Mouse (Mus musculus) urinary bladder, adult 18-20 months (tissue): Measurements from ENCODE around the gene Grik1.

Experiments
- DNase-seq, 2 experiments: peaks; one replicate each; pipeline ENCODE4 v3.0.0; 2022; ENCODE audit warnings: low spot score in 2 of 2, mixed read lengths in 2 of 2

Gene Grik1

DNA sequence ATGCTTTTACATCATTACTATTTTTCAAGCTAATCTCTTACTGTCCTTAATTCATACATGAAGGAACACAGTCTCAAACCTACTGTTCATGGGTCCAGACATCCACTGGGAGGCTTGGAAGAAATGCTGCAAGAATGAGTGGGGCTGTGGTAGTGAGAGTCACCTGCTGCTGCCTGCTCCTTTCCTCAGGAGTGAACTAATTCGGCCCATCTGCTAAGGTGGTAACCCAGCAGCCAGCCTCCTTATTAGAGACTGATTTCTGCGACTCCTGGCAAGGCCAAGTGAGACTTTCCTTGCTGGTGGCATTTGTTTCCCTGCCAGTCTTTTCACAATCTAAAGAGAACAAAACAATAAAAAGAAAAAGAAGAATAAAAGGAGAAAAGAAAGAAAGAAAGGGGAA is 147.9 kb downstream of the Grik1 start:
- DNase-seq = no peak

DNA sequence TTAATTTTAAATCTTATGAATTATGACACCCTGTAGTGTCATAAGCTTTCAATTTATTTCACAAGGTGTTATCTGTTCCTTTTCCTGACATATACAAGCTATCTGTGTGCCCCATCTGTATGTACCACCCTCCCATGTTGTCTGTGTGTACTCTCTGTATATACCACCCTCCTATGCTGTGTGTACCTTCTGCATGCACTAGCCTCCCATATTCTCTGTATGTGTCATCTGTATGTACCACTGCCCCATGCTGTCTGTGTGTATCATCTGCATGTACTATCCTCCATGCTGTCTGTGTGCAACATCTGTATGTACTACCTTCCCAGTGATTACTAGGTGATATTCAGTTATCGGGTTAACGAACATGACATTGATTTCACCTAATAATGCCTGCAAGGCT is 148.5 kb downstream of the Grik1 start:
- no peak for DNase-seq

DNA sequence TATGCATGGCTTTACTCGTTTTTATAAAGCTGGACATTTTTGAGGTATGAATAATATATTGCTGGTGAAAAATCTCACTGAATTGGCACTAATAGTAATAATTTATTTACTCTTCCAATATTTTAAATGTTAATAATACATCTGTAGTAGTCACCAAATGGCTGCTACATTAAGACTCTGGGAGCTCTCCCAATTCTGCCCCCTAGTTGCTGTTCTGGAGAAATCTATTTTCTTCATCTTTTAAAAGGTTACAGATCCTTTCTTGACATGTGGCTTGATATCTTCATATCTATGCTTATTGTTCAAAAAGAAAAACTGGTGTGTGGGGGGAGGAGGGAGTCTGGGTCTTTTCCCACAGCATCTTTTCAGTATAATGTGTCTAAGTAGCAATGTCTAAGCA is 151.2 kb downstream of the Grik1 start:
- no peak for DNase-seq

DNA sequence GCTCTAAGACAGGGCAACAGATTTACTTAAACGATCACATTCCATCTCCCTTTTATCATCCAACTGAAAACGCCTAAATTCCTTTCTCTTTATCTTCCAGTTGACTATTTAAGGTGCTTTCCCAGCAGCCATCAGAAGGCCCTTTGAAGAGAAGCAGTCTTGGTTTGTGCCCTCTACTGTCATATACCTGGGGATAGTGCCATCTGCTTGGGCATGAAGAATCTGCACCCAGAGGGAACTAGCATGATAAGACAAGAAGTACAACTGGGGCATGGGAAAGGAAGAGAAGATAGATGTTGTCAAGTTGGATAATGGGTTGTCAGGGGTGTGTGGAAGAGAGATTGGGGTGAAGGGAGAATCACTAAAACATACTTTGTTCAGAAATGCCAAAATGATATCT is 157.1 kb downstream of the Grik1 start:
- DNase-seq = no peak

DNA sequence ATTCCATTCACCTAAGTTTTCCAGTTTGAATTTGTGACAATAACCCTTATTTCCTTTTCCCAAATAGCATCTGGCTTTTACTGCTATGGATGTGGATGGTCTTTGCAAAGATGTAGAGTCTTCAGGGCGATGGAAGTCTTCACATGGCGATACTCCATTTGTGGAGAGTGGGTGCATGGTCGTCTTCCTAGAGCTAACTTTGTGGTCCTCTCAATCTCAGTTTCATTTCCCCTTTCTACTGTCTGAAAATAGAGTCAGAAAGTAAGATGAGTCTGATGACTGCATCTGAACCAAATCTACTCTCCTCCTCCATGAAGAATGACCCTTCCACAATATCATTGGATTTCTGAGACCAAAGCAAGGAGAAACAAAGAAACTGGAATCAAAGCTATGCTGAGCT is 159.0 kb downstream of the Grik1 start:
- DNase-seq = no peak

DNA sequence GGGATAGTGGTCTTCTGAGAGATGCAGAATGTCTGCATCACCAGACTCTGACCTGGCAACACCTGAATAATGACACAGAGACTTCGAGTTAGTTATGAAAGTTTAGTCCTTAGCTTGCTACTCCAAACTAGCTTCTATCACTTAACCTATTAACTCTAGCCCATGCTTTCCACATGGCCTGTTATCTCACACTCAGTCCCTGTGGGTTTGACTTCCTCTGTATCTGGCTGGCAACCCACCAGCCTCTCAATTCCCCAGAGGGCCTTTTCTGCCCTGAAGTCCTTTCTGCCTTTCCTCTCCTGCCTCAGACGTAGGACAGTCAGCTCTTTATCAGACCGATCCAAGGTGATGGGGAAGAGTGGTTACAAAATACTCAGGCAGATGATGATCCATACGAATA is 165.0 kb downstream of the Grik1 start:
- DNase-seq = no peak

DNA sequence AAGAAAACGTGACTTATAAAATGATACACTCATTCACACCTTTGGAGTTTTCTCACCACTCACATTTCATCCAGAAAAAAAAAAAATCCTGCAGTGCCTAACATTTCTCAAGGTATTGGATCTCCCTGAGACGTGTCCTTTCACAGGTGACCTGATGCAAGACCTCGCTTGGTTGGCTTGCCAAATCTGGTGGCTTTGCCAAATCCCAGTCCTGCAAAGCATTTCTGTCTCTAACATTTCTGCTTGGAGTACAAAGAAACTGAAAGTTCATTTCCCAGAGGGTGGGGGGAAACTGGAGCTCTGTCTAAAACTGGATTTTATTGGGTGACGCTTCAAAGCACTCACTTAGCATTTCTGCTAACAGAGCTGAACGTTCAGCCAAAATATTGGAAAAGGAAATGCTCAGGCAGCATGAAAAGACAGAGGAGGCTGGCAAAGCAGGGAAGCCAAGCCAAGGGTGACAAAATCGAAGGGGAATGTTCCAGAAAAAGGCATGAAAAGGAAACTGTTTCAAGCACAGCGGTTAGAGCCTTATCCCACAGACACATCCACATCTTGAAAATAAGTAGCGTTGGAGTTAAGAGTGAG is 177.4 kb downstream of the Grik1 start:
- no peak for DNase-seq

DNA sequence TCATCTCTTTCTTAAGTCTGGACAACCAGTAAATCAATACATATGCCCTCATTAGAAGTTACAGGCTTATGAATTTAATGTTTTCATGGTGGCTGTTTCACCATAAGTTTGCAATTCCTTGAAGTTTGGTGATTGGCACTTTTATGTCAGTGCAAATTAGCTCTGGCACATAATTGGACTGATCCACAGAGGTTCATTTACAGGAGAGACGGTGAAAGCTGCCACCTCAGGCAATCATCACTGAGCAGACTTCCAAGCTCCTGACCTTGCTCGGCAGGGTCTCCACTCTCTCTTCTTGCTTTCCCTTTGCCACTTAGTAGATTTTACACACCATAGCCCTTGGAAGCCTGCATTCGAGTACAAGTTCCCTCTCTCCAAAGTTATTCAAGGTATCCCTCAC is 178.6 kb downstream of the Grik1 start:
- no peak for DNase-seq

DNA sequence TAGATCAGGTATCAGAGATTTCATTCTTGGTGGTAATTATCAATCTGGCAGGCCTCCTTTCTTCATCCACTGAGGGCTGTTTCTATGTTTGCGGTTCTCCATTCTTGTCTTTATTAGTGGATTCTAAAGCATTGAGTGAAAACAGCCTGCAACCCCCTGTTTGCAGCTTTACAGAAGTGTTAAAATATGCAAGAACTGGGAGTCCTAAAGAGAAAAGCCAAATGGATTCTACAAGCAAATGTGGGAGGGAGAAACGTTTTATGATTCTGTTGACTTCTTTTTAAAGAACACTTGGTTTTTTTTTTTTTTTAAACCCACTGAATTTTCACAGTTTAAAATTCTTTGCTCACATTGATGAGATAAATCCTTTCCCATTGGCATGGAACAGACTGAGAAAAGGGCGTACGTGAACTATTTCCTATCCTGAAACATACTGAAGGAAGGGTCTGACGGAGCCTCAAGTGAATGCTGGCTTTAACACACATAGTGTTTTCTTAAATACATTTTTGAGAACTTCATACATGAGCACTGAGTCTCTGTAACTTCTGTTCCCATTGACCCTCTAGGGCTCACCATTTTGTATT is 195.8 kb downstream of the Grik1 start:
- no peak for DNase-seq

DNA sequence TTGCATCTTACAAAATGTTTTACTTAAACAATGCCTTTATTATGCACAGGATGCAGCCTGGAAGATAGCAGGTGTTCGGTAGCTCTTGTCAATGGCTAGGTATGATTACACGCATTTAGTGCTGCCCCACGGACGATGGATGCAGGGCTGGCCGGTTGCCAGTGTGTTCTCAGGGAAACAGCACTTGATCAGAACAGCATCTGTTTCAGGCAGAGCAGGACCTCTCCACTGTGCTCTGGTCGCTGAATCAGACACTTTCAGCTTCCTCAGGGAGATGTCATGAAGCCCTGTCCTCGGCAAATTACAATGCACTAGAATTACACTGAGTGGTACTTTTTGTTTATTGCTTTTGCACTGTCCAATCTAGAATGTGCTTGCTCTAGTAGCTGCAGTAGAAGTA is 202.8 kb downstream of the Grik1 start:
- no peak for DNase-seq

DNA sequence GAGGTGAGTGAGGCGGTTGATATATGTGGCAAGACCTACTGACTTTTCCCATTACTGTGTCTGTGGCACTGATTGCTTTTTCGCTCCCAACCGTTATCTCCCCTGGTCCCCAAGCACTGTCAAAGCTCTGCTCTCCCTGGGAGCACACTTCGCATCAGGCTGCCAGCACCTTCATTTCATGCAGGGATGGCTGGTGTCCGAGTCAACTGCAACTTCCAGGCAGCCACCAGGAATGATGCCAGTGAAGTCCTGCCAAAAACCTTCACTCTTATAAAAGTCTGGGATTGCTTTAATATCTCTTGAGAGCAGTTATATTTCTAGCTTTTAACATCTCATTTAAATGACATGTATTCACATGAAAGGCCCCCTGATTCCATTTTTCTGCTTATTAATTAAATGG is 215.3 kb downstream of the Grik1 start:
- no peak for DNase-seq

DNA sequence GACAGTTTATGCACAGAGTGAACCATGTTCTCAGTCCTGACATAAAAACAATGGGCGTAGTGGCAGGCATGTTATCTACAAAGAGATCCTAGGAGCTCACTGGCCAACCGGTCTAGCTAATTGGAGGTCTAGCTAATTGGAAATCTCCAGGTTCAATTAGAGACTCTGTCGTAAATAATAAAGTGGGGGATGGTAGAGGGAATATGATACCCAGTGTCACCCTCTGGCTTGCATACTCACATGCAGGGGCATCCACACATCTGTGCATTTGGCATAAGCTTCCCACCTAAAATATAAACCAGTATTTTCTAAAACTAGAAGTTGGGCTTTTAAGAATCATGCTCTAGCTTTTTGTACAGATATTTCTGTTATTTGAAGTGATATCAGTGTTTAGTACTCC is 229.1 kb downstream of the Grik1 start:
- DNase-seq = no peak

DNA sequence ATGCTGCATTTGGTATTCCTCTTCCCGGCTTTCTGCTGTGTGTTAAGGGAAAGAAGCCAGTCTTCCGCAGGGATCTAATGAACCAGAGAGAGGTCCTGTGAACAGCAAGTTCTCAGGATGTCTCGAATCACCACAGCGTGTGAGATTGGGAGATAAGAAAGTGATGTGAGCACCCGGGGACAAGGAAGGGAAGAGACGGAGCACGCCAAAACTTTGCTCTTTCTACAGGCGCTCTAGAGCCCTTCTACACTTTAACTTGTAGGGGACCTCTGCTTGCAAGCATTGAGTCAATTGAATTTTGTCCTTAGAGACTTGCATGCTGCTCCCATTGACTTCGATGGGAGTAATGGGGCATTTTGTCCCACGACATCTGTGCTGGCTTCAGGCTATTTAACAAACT is 241.9 kb downstream of the Grik1 start:
- no peak for DNase-seq

DNA sequence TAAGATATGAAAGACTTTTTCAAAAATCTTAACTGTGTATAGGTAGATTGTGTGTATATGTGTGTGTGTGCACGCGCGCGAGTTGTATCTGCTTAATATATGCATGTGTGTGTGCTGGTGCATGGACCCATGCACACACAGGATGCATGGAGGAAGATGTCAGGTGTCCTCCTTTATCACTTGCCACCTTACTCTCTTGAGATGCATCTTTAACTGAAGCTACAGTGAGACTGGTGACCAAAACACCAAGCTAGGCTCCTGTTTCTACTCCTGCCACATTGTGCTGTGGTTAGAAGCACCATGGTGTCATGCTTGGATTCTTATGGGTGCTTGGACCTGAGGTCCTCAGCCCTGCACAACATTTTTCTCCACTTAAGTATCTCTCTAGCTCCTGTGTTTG is 245.7 kb downstream of the Grik1 start:
- no peak for DNase-seq

DNA sequence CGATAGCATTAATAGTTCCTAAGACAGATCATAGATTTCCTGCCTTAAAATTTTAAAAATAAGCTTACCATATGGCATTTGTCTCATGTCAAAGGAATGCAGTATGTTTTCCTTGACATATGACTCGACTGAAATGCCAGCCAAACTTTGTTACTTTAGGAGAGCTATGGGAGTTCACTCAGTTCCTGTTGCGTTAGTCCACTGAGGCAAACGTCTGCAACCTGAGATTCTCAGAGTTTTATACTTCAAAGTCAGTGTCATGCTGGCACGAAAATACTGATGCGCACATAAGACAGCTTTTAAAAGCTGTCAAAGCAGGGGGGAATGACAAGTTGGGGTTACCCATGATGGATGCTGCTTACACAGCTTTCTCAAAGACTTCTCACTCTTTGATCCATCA is 247.6 kb downstream of the Grik1 start:
- no peak for DNase-seq

DNA sequence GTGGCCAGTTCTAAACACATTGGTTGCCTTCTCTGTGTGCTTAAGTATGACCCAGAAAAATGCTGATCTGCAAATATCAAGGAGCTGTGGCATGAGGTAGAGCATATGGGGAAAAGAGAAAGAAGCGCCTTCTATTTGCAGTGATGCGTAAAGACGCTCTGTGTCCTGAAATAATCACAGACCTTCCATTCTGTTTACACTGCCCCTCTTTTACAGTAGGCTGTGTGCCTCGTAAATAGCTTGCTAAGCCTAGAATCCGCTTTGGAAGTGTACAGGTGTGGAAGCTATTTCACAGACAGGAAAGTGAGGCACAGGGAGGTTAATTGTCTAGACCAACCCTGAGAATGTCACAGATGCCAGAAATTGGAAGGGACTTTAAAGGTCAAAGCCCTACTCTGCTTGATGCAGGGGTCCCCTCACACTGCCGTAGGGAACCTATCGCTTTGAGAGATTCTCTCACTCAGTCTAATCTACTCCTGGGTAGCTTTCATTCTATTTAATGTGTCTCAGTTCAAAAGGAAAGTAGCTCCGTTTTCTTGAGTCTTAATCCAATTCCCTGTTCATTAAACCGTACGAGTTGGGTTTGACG is 251.5 kb downstream of the Grik1 start:
- no peak for DNase-seq

DNA sequence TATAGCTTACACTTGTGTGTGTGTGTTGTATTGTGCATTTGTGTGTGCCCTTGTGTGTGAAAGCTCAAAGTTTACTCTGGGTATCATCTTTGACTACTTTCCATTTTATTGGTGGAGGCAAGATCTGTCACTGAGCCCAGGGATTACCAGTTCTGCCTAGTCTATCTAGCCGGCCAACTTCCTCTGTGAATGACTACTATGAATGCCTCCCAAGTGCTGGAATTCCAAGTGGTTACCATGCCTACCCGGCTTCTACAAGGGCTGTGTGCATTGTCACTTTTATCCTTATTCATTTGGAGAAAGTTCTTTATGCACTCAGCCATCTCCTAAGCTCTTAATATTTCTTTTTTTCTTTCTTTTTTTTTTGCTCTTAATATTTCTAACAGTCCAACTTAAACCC is 301.3 kb downstream of the Grik1 start:
- DNase-seq = no peak

DNA sequence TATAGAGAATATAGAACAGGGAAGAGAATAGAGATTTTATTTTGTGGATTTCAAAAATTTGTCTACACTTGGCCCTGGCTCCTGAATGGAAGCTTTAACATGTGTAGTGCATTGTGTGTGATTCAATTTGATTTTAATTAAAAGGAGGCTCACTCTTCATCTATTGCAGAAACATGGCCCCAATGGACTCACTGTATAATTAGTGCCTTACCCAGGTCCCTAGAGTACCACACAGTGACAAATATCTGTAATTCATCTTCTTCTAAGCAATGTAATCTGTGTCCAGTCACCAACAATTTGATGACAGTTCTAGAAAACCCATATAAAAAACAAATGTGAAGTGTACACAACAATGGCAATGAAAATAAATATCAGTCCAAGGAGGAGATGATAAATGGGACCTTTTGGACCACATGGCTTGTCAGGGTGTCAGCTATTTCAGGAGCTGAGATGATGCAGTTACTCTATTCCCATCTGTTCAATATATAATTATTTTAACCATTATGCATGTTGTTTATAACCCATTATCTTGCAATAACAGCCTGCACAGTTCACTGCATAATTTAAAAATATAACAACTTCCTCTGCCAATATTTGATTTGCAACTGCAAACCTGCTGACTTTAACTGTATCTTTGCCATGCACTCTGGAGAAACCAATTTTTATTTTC is 305.7 kb downstream of the Grik1 start:
- DNase-seq = no peak

DNA sequence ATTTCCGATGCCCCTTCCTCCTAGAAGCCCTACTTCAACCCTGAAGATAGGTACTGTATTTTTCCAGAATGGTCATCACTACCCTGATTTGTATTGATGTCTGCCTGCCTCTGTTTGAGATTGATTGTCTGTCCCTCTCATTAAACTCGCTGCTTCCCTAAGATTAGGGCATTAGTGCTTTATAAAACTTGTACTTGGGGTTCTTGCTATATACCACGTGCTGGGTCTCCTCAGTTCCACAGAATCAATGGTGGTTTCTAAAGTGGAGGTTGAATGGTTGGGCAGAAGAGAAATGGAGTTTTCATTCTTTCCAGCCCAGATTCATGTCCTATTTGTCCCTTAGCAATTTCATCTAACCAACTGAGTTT is 316.0 kb downstream of the Grik1 start:
- no peak for DNase-seq

DNA sequence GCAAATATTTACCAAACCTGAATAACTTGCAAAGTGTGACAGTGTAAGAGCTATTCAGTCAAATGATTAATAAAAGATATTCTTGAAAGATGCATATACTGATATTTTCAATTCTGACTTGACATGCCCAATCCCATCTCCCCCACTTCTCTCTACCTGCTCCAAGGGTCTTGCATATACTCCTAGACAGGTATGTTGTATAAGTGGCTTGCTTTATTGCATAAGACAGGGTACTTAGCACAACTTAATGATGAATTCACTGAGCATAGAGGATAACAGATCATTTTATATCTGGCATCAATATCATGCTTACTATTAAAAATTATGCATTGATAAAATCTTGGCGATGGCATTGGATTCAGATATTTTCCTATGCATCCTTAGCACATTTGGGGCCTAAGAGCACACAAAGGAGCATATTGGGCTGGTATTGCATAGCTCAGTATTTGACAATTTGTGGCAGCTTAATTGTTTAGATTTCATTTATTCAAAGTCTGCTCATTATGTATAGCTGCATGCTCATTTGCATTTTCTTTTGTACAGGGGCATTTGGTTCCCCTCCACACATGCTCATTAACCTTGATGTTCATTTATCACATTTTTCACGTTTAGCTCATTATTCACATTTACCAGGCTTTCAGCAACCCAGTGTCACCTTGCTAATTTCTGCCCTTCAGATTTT is 316.5 kb downstream of the Grik1 start:
- no peak for DNase-seq

DNA sequence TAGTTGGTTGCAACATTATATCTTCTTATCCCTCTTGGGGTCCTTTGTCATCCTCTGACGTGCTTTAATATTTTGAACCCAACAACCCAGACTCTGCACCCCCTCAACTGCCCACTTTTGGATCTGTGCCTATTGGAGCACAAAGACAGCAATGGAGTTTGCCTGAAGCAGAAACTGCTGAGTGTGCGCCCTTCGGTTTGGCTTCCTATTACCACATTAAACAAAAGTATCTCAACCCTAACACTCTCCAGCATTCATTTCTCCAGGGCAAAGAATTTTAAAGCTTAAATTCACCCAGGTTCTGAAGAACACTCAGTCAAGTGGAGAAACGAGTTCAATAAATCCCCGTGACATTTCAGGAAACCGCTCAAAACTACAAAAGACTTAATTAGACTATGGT is 318.2 kb downstream of the Grik1 start:
- DNase-seq = no peak

DNA sequence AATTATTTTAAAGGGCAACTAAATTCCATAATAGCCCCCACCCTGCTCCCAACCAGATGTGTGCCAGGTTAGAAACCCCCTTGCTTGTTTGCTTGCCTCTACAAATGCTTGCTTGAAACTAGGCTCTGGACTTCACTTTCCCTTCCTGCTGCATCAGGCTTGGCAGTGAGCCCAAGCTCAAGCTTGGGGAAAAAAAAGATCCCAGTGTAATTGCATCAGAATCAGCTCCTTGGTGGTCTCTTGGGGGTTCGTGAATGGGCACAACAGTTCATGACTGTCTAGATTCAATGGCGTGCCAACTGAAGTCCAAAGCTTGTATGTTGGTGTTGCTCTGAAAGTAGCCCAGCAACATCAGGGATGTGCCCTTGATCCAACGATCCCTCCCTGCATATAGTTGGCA is 320.1 kb downstream of the Grik1 start:
- no peak for DNase-seq

DNA sequence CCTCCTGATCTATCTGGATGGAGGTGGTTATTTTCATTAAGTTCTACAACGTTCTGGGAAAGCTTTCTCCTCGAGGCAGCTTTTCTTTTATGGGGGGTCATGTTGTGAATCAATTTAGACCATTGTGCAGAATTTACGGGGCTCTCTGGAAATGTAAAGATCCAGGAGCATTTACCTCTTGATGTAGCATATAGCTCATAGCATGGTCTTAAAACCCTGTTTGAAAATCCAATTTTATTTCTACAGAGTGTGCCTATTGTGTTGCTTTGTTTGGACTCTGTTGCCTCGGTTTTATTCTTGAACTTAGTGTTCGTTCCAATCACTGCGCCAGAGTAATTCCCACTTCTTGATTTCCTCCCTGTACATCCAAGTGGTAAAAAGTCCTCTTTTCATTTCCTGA is 328.6 kb downstream of the Grik1 start:
- no peak for DNase-seq
